Mouse (Mus musculus) lung, adult 18-20 months (tissue): ENCODE data around the gene Gm11111.
A peak's percentile ranks its signal among the peaks of the same experiment; 100 is the strongest.

Experiments used
- DNase-seq, 2 experiments: peaks; one replicate each; pipeline ENCODE4 v3.0.0; 2022; ENCODE audit warnings: mixed read lengths in 2 of 2

Gm11111 gene

GRCm38 (mm10) chr5:98552395-98552794, at the start of gene Gm11111:
Gene Gm11111 (plus strand): TSS chr5:98552695.
- DNase-seq, result no peak

DNA sequence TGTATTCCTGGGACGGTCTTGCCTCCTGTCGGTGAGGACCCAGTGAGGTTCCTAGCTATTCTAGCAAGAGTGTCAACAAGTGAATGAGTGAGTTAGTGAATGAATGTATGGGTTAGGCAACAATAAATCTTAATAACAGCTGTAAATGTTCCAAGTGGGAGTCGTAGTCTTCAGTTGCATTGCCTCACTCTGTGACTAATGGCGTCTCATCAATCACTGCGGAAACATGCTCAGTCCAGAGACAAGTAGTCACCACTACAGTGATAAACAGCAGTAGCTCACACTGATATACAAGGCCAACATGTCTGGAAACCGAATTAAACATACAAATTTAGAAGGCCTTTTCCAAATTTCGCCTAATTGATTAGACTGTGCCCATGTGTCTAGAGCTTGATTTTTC, 36.3 kb upstream of the Gm11111 start:
- DNase-seq, result no peak

DNA sequence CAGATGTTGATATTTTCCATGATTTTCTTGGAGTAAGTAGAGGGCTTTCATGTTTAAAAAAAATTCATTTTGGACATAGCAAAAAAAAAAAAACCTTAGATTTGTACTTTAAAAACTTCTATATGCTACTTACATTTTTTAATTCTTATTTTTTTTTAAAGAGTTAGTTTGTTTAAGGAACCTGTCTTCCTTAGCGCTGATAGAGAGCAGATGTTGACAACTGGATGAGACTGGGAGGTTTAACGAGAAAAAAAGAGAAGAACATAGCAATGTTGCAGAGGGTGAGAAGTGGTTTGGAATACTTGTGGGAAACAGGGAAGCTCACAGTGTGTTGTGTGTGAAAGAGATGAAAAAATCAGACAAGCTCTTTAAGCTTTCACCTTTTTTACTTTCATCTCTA, 32.4 kb upstream of the Gm11111 start:
- DNase-seq, result no peak

- DNase-seq, result no peak
These were observed 30.1 kb upstream of the Gm11111 start for GRCm38 (mm10) chr5:98522270-98522977.

- DNase-seq, result peak in 1 of 2 experiments; percentile 7
These were observed 29.4 kb upstream of the Gm11111 start for GRCm38 (mm10) chr5:98523050-98523449.

DNA sequence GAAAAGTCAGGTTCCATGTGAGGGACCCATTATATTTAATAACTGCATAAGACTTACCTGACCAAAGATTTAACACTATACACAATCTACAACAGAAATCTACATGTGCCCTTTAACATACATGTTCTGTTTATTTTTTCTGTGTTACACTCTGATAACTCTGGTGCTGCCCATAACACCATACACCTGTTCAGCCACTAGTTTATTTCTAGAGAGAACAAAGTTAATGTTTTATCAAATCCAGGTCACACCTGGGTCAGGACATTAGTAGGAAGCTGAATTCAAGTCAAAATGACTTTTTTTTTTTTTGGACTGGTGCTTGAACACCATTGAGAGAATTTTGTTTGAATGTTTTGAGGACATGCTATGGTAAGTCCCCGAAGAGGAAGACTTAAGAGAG, 28.7 kb upstream of the Gm11111 start:
- no peak for DNase-seq

DNA sequence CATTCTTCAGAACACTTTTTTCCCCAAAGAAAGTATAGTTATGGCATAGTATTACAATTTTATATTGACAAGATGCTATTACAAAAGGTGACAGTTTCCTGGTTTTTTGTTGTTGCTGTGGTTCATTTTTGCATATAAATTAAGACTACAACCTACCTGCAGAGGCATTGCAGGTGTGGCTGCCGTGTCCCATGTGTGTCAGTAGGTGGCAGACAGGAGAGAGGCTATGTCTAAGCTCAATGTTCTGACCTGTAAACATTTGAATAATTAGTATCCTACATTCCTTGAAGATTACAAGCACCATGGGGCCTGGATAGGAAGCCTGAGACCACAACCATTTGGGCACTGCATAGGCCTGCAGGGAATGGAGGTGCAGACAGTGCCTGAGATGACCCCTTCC, 11.2 kb upstream of the Gm11111 start:
- no peak for DNase-seq

- no peak for DNase-seq
These were observed 2.2 kb upstream of the Gm11111 start for GRCm38 (mm10) chr5:98550285-98550684.

GRCm38 (mm10) chr5:98550873-98551272, 1.6 kb upstream of the Gm11111 start:
- DNase-seq, result no peak

DNA sequence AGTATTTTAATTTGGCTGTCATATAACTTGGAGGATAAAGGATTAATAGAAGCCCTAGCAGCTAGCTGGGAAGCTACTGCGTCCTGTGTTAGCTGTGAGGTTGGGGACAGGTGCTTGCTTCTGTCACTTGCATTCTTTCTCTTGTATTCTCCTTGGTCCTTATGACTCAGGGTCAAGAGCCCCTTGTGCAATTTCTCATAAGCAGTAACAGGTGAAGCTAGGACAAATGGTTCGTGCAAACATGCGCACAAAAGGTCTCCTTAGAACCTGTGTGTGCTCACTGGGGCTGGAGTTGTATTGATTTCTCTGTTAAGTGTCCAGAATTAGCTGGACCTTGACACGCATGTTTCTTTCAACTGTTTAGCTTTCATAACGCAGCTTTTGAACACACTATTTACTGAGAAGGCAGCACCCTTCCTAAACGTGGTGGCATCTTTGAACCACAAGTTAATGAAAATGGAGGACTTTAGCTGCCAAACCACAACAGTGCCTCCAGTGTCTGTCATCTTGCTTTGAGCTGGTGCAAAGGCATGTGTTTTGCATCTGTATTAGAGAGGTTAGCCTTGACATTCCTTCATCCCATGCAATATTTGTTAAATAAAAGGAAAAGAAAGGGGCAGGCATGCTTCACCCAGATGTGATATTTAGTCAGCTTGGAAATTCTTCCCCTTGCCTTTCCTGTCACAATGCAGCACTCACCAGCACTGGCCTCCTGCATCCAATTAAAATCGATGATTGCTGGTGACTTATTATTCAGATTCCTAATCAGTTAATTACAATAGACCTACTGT, 511 bp downstream of the Gm11111 start:
- peak in 1 of 2 experiments; percentile 64 for DNase-seq

- no peak for DNase-seq
These were observed 8.8 kb downstream of the Gm11111 start for GRCm38 (mm10) chr5:98561301-98561700.

DNA sequence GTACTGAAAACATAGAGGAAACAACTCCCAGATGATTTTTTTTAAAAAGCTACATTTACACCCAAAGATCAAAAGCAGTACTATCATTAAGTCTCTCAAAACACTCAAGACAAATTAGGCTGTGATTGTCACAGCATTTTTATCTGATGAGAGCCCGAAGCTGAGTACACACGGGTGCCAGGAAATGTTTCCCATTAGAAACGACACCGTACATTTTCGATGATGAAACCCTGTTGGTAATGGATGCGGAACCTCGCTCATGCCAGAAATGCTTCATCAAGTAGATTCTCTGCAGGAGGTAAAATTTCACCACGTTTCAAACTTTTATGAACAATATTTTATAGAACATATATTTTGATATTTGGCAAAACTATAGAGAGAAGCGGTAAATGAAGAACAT, 10.3 kb downstream of the Gm11111 start:
- DNase-seq, result no peak

DNA sequence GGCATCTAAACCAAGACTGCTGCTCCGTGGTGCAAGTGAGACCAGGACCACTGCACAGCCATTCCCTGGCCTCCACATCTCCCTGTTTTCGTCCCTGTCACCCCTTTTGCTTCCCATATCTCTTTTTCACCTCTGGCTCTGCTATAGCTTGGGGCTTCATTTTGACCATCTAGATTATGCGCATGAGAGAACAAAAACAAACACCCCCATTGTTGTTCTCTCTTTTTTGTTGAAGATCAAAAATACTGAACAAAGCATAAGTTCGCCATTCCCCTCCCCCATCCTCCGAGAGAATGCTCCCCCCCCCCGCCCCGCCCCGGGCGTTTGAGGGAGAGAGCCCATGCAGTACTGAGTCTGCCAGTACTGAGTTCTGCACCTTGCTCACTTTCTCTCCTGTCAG, 11.3 kb downstream of the Gm11111 start:
- no peak for DNase-seq

DNA sequence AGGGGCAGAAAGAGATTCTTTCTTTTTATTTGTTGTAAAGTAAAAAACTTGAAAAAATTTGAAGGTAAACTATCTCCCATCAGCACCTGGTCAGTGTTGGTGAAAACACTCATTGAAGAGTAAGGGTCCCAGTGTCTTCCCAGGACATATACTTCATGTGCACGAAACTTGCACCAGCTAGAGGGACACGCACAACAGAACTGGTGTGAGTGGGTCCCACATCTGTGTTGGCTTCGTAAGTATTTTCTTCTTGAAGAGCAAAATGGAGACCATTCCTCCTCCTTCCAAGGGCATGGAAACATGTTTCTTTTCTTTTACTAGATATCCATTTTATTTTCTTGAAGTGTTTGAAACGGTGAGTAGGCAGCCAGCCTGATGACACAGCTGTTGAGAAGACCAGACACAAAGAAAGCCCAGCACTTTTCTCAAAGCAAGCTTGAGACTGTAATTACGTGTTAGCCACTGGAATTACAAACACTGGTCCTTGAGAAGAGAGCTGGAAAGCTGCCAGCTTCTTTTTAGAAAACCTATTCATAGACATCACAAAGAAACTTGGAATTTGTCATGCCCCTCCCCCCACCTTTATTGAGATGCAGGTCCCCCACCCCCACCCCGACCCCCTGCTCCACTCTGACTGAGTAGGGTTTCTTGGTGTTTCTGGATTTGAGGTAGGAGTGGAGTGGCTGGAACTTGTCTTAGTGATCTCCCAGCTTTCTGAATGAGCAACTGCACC, 14.1 kb downstream of the Gm11111 start:
- DNase-seq, result no peak

- peak; percentile 13 to 44 for DNase-seq
These were observed 16.0 kb downstream of the Gm11111 start for GRCm38 (mm10) chr5:98568481-98568880.

DNA sequence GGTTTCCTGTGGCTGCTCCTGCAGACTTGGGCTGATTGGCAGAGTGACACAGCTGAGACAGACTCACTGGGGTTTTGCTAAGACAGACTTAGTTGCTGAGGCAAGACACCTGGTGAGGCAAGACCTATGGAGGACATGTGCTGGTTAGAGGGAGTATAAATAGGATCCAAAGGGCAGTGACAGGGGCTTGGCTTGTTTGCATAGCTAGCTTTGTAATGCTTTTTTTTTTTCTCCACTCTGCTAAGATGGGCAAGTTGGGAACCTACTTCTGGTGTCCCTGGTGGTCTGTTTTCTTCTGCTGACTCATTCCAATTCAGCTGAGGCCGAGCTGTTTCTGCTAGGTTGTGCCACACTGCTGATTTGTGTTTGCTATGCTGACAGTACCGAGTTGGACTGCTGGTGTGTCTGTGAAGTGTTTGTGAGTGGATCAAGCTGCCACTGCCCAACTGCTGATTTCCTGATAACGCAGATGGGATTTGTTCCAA, 16.6 kb downstream of the Gm11111 start:
- peak in 1 of 2 experiments; percentile 21 for DNase-seq

DNA sequence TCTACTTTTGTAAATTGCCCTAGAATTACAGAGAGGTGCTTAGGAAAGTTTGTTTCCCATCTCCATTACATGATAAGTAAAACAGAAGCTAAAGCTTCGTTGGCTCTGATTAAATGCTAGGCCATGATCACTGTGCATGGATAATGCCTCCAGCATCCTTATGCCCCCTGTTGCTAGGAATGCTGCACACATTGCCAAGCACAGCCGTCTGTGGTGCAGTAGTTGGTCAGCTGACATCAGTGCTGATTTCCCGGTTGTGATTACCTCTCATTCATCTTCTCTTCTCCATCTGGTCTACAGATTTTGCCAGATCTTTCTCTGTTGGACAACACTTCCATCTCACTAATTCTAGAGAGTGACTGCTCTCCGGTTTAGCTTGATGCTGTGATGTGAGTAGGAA, 19.9 kb downstream of the Gm11111 start:
- DNase-seq, result no peak

DNA sequence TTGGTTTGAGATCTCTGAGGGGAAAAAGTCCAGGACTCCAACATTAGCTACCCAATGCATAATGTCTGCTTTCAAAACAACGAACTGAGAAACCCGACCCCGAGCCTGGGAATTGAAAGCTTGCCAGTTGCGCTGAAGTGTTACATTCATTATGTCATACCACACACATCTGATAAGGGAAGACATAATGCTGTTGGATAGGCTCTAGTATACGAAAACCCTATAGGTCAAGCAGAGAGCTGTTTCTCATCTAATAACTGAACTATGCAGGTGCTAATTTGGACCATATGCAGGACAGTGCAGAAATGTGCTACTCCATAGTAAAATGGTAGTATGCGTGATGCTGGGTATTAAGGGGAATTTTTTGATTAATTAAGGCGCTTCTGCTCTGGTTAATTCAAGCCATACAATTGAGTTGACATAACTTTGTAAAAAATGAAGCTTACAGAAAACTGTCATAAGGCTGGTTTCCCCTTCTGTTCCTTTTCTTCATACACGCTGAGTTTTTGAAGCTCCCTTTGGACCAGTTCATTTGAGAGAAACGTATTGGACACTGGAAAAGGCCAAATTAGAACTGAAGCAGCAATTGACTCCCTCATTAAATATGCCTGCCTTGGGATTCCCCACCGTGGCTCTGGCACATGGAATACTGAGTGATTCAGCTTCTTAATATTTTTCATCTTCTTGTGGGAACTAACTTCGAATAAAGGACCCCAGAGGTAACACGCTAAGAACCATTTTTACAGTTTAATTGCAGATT, 22.4 kb downstream of the Gm11111 start:
- DNase-seq, result no peak

GRCm38 (mm10) chr5:98575471-98575834, 23.0 kb downstream of the Gm11111 start:
- DNase-seq, result no peak

DNA sequence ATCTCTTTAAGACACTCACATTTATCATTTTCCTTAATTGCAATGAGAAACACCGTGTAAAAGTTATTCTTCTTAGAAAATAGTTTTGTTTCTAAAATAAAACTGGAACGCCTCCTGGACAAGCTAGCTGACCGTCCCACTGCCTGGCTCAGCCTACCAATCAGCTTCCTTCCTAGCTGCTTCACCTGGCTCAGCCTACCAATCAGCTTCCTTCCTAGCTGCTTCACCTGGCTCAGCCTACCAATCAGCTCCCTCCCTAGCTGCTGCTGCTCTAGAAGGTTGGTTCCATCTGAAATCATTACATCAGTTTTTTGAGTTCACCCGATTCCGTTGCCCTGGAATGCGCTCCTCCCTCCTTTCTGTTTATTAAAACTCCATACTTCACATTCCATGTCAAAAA, 24.0 kb downstream of the Gm11111 start:
- peak; percentile 18 to 26 for DNase-seq

DNA sequence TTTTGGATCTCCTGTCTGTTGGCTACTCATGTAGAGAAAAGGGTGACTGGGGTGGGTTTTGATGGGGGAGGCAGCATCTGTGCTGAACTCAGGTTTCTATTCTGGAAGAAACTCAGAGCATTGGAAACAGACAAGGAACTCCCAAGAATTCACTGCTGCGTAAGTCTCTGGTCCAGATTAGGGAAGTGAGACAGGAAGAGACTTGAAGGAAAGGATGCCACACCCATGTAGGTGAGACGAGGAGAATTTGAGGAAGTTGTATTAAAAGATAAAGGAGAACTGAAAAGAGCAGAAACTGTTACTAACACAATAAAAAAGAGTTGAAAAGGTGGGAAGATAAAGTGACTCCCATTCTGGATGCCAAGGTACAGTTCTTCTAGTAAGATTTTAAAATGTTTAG, 25.9 kb downstream of the Gm11111 start:
- DNase-seq, result no peak

DNA sequence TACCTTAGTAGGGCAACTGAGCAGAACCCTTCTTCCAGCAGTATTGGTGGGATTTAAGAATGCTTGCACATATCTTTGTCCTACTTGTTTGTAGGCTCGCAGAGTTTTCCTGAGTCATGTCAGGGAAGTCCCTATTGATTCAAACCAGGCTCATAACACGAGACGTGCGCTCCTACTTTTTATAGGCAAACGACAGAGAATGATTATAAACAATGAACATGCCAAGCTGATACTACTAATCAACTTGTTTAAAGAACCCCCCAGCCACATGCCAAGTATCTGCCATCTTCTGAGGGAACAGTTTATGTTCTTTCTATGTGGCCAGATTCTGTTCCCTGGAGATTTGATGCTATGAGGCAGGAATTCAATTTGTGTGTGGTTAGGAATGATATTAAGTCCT, 28.3 kb downstream of the Gm11111 start:
- no peak for DNase-seq

GRCm38 (mm10) chr5:98582051-98582450, 29.6 kb downstream of the Gm11111 start:
- no peak for DNase-seq
